Mouse (Mus musculus) adipocyte (in vitro differentiated cells): Measurements from ENCODE around the gene Xbp1.

ENCODE experiments used
- DNase-seq: peaks from one replicate; pipeline ENCODE4 v3.0.0-alpha.2; 2016; ENCODE audit warnings: low spot score

The Xbp1 gene

GRCm38 (mm10) chr11:5502351-5503051 lies 18.0 kb upstream of the Xbp1 start:
- peak; percentile 89 for DNase-seq

- DNase-seq = peak; percentile 71
These were observed 14.4 kb upstream of the Xbp1 start for GRCm38 (mm10) chr11:5505856-5506575.

DNA sequence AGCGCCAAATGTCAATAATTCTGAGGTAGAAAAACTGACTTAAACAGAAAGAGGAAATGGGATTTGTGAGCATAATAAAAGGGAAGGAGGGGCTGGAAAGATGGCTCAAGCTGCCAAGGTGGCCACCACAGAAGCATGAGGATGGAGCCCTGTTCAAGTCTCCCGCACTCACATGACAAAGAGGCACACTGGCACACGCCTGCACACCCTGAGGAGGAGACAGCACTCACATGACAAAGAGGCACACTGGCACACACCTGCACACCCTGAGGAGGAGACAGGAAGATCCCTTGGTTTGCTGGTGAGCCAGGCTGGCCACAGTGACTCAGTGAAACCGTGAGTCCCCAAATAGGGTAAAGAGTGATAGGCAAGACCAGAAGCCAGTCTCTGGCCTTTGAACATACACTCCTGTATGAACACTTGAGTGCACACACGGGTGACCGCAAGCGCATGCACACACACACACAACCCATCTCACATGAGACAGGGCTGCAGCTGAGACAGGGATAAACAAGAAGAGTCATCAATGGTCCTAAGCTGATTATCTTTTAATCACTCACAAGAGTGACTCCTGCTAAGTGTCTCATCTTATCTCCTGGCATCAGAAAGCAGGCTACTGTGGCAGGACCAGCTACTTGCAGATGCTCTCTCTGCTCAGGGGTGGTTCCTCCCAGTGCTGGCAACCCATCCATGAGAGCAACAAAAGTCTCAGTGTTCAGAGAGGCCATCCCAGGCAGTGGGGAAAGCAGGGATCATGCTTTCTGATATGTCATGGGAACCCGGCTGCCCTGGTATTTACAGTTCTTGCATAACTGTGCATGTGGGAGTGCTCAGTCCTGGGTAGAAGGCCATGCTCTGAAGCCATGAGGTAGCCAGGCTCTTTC lies 11.0 kb upstream of the Xbp1 start:
- peak; percentile 91 for DNase-seq

GRCm38 (mm10) chr11:5510099-5510391 lies 10.4 kb upstream of the Xbp1 start:
- DNase-seq = no peak

GRCm38 (mm10) chr11:5510686-5511085 lies 9.8 kb upstream of the Xbp1 start:
- DNase-seq = peak; percentile 83

DNA sequence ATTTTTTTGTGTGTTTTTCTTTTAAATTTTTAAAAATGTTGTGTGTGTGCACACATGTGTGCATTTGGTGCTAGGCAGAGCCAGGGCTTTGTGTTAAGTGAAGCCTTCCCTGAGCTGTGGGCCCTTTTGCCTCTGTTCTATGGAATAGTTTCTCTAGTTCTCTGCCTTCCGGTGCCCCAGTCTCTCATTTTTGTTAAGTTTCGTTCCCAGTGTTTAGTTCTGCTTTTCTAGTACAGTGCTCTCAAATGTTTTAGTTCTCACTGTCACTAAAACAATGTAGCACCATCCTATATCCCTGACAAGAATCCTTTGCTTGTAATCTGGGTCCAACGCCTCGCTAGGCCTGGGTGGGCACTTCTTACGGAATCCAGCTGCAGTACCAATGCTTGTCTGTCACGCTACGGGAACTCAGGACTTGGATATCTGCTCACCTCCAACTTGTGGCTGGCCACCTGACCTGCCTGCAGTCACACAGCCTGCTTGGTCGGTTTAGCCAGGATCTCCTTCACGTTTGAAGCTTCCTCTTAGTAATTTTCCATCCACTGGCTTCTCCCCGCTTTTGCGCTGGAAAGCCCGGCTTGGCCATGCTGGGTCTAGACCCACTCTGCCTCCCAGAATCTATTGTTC lies 8.2 kb upstream of the Xbp1 start:
- no peak for DNase-seq

GRCm38 (mm10) chr11:5512961-5513360 lies 7.5 kb upstream of the Xbp1 start:
- no peak for DNase-seq

DNA sequence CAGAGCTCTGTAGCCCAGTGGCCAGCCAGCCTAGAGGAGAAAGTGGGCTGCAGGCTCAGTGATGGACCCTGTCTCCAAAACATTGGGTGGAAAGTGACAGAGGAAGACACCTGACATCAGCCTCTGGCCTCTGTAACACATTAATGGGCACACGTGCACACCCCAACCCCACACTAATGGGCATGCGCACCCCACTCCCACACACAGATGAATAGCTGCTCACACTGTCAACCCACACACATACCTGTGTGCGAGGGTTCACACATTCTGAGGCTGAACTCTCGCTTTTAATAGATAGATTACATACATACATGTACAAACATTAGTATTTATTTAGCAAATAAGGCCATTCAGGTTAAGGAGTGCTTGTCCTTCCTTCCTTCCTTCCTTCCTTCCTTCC lies 6.4 kb upstream of the Xbp1 start:
- no peak for DNase-seq

GRCm38 (mm10) chr11:5515196-5515595 lies 5.3 kb upstream of the Xbp1 start:
- DNase-seq = no peak

- DNase-seq = no peak
These were observed 4.8 kb upstream of the Xbp1 start for GRCm38 (mm10) chr11:5515655-5516054.

DNA sequence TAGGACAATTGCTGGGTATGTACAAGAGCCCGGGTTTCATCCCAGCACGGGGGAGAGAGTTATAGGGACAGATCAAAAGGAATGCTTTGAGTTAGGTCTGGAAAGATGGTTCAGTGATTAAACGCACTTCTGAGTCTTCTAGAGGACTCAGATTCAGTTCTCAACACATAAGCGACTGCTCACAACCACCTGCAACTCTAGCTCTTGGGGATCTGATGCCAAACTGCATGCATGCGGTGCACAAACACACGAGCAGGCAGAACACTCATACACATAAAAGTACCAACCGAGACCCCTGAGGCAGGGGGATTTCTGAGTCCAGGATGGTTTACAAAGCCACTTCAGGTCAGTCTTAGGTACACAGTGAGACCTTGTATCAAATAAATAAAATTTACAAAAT lies 4.3 kb upstream of the Xbp1 start:
- DNase-seq = no peak

- no peak for DNase-seq
These were observed 3.8 kb upstream of the Xbp1 start for GRCm38 (mm10) chr11:5516617-5517016.

DNA sequence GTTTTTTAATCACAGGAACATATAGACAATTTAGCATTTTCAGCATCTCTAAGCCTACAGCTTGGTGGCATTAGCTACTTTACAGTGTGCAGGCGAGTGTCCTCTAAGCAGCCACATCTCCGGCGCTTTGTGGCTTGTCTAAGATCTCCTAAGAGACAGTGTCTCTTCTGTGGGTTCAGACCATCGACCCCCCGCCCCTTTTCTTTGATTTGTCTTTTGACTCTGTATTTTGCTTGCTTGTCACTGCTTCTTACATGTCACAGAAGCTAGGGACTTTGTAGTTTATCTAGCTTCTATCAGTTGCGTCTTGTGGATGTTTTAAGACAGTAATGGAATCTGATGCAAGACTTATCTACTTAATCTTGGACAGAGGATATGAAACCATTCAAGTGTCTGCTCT lies 3.1 kb upstream of the Xbp1 start:
- DNase-seq = no peak

- no peak for DNase-seq
These were observed 778 bp upstream of the Xbp1 start for GRCm38 (mm10) chr11:5519681-5520080.

DNA sequence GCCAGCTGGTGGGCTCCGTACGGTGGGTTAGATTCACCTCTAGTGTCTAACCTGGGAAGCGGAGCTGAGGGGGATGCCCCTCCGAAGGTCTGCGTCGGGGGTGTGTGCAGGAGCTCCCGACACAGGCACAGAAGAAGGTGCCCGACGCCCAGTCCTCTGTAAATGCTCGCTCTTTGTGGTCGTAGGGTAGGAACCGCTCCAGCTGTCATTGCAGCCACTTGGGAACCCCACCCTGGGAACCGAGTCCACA lies 732 bp downstream of the Xbp1 start:
- no peak for DNase-seq

GRCm38 (mm10) chr11:5521516-5522291 lies 1.2 kb downstream of the Xbp1 start:
- DNase-seq = peak; percentile 91

GRCm38 (mm10) chr11:5522798-5523415 lies 2.4 kb downstream of the Xbp1 start:
- no peak for DNase-seq

GRCm38 (mm10) chr11:5525418-5525817 lies 5.0 kb downstream of the Xbp1 start:
- no peak for DNase-seq

- DNase-seq = no peak
These were observed 6.3 kb downstream of the Xbp1 start for GRCm38 (mm10) chr11:5526573-5527439.

GRCm38 (mm10) chr11:5527865-5528523 lies 7.5 kb downstream of the Xbp1 start:
- DNase-seq = no peak
